Mouse (Mus musculus) limb, embryonic 12.5 days (tissue): ENCODE measurements at regions not wholly inside any gene's neighbourhood (a gene's known extent, or its start where the extent isn't known, plus 50 kb on each side); places are given as distances from the start of the nearest gene placed in this dataset.

Experiments
- ATAC-seq: fragments of 200-750 bp; cut with Nextera tagmentation; 2 replicates; pipeline ENCODE4 v1.8.0; 2017; ENCODE audit warnings: low read depth, moderate TSS enrichment; ENCODE audit not compliant: insufficient number of reproducible peaks, insufficient read depth, low FRiP score, low TSS enrichment
- H3K27ac ChIP-seq: fragments of 300-500 bp; sonication (generic); 2 replicates; pipeline ENCODE4 v1.5.1; 2016; ENCODE audit warnings: mild to moderate bottlenecking, moderate library complexity
- H3K27me3 ChIP-seq: fragments of 300-500 bp; sonication (generic); 2 replicates; pipeline ENCODE4 v1.6.1; 2016; ENCODE audit warnings: mild to moderate bottlenecking, moderate library complexity
- H3K36me3 ChIP-seq: fragments of 300-500 bp; sonication (generic); 2 replicates; pipeline ENCODE4 v1.6.1; 2016; ENCODE audit warnings: mild to moderate bottlenecking, moderate library complexity
- H3K4me1 ChIP-seq: fragments of 300-500 bp; sonication (generic); replicated peaks from 2 replicates; pipeline ENCODE4 v1.6.1; 2016
- H3K4me2 ChIP-seq: fragments of 300-500 bp; sonication (generic); 2 replicates; pipeline ENCODE4 v1.6.1; 2016; ENCODE audit warnings: mild to moderate bottlenecking, moderate library complexity
- H3K4me3 ChIP-seq: fragments of 300-500 bp; sonication (generic); replicated peaks from 2 replicates; pipeline ENCODE4 v1.5.1; 2016; ENCODE audit warnings: mild to moderate bottlenecking
- H3K9ac ChIP-seq: fragments of 300-500 bp; sonication (generic); replicated peaks from 2 replicates; pipeline ENCODE4 v1.6.1; 2016; ENCODE audit warnings: mild to moderate bottlenecking, moderate library complexity
- H3K9me3 ChIP-seq: fragments of 300-500 bp; sonication (generic); 2 replicates; pipeline ENCODE4 v1.6.1; 2016; ENCODE audit warnings: mild to moderate bottlenecking, moderate library complexity
- WGBS: fragments of 180-500 bp; shearing (Covaris S2); methylation state at CpG from one replicate; pipeline ENCODE4 v1.1.7; 2016; 5-methylcytosine and 5-hydroxymethylcytosine counted together

DNA sequence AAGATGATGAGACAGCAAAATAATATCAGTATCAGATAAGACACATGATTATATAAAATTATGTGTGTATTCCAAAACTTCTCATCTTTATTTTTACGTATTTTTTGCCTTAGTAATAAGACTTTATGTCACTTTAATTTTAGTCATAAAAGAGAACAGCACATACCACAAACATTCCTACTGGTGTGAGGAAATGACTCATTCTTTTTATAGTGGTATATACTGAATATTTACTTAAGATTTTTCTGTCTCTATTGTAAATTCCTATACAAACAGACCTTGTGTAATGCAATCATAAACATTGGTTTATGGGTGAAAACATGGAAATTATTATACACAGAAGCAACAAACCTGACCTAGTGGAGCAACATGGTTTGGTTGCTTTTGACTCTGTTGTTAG is 173.4 kb upstream of the Avpr1a start:
- no peaks in the 10 kb centered on the region for H3K4me1 ChIP-seq
- H3K9ac ChIP-seq = no peak overlapping the region
- H3K4me3 ChIP-seq = no peak overlapping the region
- H3K4me2 ChIP-seq = no peak overlapping the region
- ATAC-seq = no peak
- no peaks in the 10 kb centered on the region for H3K9me3 ChIP-seq
- no peaks in the 10 kb centered on the region for H3K36me3 ChIP-seq
- no peak overlapping the region for H3K27ac ChIP-seq
- 68% methylated on average over 1 of the region's 1 CpGs for WGBS
- no peaks in the 10 kb centered on the region for H3K27me3 ChIP-seq

DNA sequence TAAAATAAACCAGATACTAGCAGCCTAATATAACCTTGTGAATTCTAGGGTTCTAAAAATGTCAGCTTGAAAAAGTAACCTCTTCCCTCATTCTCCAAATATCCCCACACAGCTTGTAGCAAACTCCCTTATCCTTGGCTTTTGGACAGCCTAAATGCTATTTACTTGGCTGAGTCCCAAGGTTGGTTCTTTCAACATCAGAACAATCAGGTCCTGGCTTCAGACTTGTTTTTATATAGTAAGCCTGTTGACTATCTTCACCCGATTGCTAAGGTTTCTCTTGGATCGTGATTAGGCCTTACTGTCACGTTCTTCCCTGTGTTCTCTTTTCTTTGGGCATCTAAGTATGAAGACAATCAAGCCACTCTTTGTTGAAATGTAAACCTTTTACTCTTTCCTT is 174.1 kb upstream of the Avpr1a start:
- Histone ChIP-seq H3K4me1 (no peaks in the 10 kb centered on the region), H3K27ac (no peak overlapping the region), H3K9me3 (no peaks in the 10 kb centered on the region), H3K4me2 (no peak overlapping the region), H3K9ac (no peak overlapping the region), H3K4me3 (no peak overlapping the region), H3K27me3 (no peaks in the 10 kb centered on the region), H3K36me3 (no peaks in the 10 kb centered on the region)
- no peak for ATAC-seq
- WGBS = 83% methylated on average over 3 of the region's 3 CpGs

DNA sequence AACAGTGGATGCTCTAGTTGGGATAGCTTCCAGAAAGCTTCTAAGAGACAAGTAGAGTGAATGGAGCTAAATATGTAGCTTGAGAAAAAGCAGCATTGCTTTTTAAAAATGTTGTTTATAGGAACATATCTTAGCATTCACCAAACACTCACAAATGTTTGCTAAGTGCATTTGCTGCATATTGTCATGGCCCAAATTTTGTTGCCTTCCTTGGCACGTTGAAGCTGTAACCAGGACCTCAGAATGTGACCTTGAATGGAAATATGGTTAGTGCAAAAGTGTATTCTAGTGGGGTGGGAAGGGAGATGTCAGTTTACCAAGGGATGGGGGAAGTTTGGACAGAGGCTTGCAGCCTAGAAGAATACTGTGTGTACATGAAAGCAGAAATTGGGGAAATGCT is 166.9 kb upstream of the Rxylt1 start:
- no peak overlapping the region for H3K4me3 ChIP-seq

DNA sequence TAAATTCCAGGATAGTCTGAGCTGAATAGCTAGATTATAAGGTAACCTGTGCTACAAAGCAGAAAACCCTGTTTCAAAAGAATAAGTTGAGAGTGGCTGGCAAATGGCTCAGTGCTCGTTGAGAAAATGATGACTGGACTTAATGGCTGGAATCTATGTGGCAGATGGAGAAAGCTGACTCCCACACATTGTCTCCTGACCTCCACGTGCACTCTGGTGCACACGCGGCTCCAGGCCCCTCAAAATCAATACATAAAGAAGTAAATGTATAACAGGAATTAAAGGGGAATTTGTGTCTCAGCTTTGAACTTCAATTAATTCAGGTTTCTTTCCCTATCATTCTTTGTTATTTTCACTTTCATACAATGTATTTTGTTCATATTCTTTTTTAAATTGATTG is 162.2 kb upstream of the Rxylt1 start:
- Histone ChIP-seq H3K9me3 (no peaks in the 10 kb centered on the region), H3K36me3 (no peaks in the 10 kb centered on the region), H3K4me3 (no peak overlapping the region), H3K27me3 (no peaks in the 10 kb centered on the region), H3K9ac (no peak overlapping the region), H3K4me2 (no peak overlapping the region), H3K27ac (no peak overlapping the region), H3K4me1 (0 out of 2 replicates have a peak, but pooled peaks cover 5% of the 10 kb centered on the region)
- ATAC-seq = no peak
- 53% methylated on average over 4 of the region's 4 CpGs for WGBS

More for the DNA sequence above, 166.9 kb upstream of the Rxylt1 start:
- H3K27ac ChIP-seq = no peak overlapping the region
- 0 out of 2 replicates have a peak, but pooled peaks cover 5% of the 10 kb centered on the region for H3K4me1 ChIP-seq
- H3K36me3 ChIP-seq = no peaks in the 10 kb centered on the region
- 67% methylated on average over 1 of the region's 1 CpGs for WGBS
- H3K27me3 ChIP-seq = no peaks in the 10 kb centered on the region
- no peak overlapping the region for H3K9ac ChIP-seq
- no peak overlapping the region for H3K4me2 ChIP-seq
- no peaks in the 10 kb centered on the region for H3K9me3 ChIP-seq
- no peak for ATAC-seq

DNA sequence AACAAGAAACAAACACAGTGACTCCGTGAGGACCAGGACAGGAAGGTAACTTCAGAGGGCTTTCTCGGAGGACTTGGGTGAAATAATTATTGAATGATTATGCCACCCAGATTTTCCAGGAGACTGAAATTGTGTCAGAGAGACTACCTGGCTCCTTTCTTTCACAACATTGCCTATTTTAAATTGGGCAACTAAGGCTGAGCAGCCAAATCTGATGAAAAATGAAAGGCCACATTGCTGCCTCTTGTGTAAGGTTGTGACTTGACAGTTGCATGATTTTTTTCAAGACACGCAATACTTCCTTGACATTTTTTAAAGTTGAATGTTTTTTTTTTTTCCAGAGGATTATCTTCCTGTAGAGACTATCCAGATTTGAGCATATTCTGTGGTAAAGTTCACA is 161.5 kb upstream of the Rxylt1 start:
- 87% methylated on average over 3 of the region's 3 CpGs for WGBS
- ATAC-seq = no peak
- no peak overlapping the region for H3K4me2 ChIP-seq

DNA sequence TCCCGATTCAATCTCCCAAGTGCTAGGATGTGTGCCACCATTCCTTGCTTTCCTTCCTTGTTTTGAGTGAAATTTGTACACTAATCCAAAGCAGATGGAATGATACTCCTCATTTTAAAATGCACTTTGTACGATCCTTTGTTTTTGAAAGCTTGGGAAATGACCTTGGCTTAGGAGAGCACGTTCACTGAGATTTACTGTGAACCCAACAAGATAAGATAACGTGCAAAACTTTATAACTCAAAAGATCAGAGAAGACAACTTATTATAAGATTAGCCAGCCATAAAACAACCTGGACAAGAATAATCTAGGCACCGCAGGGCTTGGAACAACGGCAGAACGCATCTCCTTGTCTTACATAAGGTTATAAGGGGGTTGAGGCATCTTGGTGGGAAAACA is 134.6 kb upstream of the Rxylt1 start:
- no peak overlapping the region for H3K4me2 ChIP-seq
- H3K9me3 ChIP-seq = no peaks in the 10 kb centered on the region
- ATAC-seq = no peak
- no peaks in the 10 kb centered on the region for H3K36me3 ChIP-seq
- no peak overlapping the region for H3K27ac ChIP-seq
- no peak overlapping the region for H3K4me3 ChIP-seq
- H3K27me3 ChIP-seq = no peaks in the 10 kb centered on the region; the same call in 1 of the 2 replicates
- WGBS = 48% methylated on average over 7 of the region's 7 CpGs
- H3K9ac ChIP-seq = no peak overlapping the region
- H3K4me1 ChIP-seq = peaks cover 6% of the 10 kb centered on the region

More for the DNA sequence above, 161.5 kb upstream of the Rxylt1 start:
- no peak overlapping the region for H3K27ac ChIP-seq
- no peaks in the 10 kb centered on the region for H3K9me3 ChIP-seq
- H3K27me3 ChIP-seq = no peaks in the 10 kb centered on the region
- H3K4me3 ChIP-seq = no peak overlapping the region
- 0 out of 2 replicates have a peak, but pooled peaks cover 5% of the 10 kb centered on the region for H3K4me1 ChIP-seq
- no peaks in the 10 kb centered on the region for H3K36me3 ChIP-seq
- no peak overlapping the region for H3K9ac ChIP-seq

DNA sequence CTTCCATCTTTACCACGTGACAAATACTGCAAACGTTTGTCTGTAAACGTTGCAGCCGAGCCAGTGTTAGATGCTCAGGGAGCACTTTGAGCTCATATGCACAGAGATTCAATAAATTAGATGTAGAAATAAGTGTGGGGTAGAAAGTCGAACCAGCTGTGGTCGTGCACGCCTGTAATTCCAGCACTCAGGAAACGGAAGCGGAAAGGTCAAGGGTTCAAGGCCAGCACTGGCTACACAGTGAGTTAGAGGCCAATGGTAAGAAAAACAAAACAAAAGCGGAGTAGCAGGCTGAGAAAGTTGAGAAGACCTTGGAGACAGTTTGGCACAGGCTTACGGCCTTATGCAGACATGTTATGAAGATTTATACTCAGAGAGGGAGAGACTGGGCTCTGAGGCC is 133.6 kb upstream of the Rxylt1 start:
- WGBS = 26% methylated on average over 11 of the region's 11 CpGs
- Histone ChIP-seq H3K27me3 (no peaks in the 10 kb centered on the region; the same call in 1 of the 2 replicates), H3K4me2 (no peak overlapping the region), H3K4me1 (peaks cover 6% of the 10 kb centered on the region), H3K4me3 (no peak overlapping the region), H3K36me3 (no peaks in the 10 kb centered on the region), H3K27ac (no peak overlapping the region), H3K9me3 (no peaks in the 10 kb centered on the region), H3K9ac (no peak overlapping the region)
- 0 out of 2 replicates have a peak, but pooled peaks have one; percentile 70 for ATAC-seq

DNA sequence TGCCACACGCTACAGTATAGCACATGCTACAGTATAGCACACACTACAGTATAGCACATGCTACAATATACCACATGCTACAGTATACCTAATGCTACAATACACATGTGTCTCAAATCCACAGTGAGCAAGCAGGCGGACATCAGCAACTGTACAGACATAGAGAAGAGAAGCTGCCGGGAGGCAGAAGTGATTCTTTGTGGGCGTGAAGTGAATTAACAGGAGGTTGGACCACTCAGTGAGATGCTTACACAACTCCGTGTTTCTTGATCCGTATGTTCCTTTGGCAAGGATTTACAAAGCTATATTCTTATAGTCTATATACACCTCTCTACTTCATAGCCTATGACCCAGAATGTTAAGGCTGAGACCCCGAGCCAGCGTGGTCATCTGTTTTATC is 128.5 kb upstream of the Rxylt1 start:
- peaks cover 1% of the 10 kb centered on the region for H3K4me1 ChIP-seq
- H3K4me2 ChIP-seq = no peak overlapping the region
- ATAC-seq = no peak
- 93% methylated on average over 8 of the region's 8 CpGs for WGBS
- no peaks in the 10 kb centered on the region; the same call in 1 of the 2 replicates for H3K27me3 ChIP-seq
- H3K9me3 ChIP-seq = no peaks in the 10 kb centered on the region
- H3K27ac ChIP-seq = no peak overlapping the region
- H3K4me3 ChIP-seq = no peak overlapping the region
- H3K9ac ChIP-seq = no peak overlapping the region
- H3K36me3 ChIP-seq = no peaks in the 10 kb centered on the region

DNA sequence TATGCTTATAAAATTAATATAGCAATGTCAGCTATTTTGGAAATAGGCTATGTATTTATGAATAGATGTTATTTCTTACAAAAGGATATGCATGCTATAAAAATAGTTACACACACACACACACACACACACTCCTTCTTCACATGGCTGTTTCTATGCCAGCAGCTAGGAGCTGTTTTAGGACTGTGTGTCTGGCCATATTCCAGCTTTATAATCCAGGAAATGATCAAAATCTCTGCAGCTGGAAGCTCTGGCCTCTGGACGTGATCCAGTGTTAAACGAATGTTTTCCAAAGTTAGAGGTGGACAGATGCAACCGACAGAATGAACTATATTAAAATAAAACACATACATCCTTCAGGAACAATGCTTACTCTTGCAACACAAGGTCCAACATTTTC is 125.9 kb upstream of the Rxylt1 start:
- Histone ChIP-seq H3K4me2 (no peak overlapping the region), H3K9me3 (no peaks in the 10 kb centered on the region), H3K4me3 (no peak overlapping the region), H3K36me3 (no peaks in the 10 kb centered on the region), H3K9ac (no peak overlapping the region), H3K27me3 (no peaks in the 10 kb centered on the region), H3K27ac (no peak overlapping the region), H3K4me1 (no peaks in the 10 kb centered on the region)
- 57% methylated on average over 3 of the region's 3 CpGs for WGBS
- no peak for ATAC-seq

DNA sequence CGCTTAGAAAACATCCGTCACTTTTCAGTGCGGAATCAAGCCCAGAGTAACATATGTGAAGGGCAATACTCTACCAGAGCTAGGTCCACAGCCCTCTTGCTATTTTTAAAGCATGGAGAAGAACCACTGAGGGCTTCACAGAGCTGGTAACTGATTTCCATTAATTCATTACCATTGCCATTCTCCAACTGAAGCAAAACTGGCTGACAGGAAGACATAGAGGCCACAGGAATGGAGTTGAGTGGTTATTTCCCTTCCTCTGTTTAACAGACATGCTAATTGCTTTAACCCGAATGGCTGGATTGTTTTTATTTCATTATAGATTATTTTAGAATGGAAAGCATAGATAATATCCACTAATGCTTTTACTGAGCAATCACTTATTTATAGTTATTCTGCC is 120.4 kb upstream of the Rxylt1 start:
- no peak for ATAC-seq
- no peak overlapping the region for H3K4me2 ChIP-seq
- H3K9ac ChIP-seq = no peak overlapping the region
- no peaks in the 10 kb centered on the region for H3K36me3 ChIP-seq
- no peak overlapping the region for H3K27ac ChIP-seq
- no peak overlapping the region for H3K4me3 ChIP-seq
- H3K4me1 ChIP-seq = no peaks in the 10 kb centered on the region
- WGBS = 73% methylated on average over 4 of the region's 4 CpGs
- H3K9me3 ChIP-seq = no peaks in the 10 kb centered on the region
- no peaks in the 10 kb centered on the region for H3K27me3 ChIP-seq

DNA sequence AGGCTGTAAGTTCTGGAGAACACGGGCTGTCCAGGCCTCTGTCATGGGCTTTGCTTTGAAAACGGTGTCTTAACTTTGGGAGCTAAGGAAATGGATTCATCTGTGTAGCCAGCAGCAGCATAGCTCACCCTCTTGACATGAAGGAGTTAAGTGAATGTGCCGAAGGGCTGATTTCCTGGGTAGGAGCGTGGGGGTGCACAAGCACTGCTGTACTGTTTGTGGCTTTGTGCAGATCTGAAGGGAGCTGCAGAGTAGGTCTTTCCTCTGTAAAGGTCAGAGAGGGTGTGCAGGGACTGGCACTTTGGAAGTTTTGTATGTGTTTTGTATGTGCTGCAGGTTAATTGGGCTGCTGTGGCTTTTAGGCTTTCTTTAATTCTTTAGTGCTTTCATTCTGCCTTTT is 102.6 kb upstream of the Rxylt1 start:
- H3K4me2 ChIP-seq = no peak overlapping the region
- ATAC-seq = no peak
- H3K4me1 ChIP-seq = peaks cover 3% of the 10 kb centered on the region; the same call in 1 of the 2 replicates
- no peaks in the 10 kb centered on the region for H3K36me3 ChIP-seq
- H3K27me3 ChIP-seq = no peaks in the 10 kb centered on the region
- no peaks in the 10 kb centered on the region for H3K9me3 ChIP-seq
- H3K9ac ChIP-seq = no peak overlapping the region
- H3K4me3 ChIP-seq = no peak overlapping the region
- 53% methylated on average over 4 of the region's 4 CpGs for WGBS
- no peak overlapping the region for H3K27ac ChIP-seq

DNA sequence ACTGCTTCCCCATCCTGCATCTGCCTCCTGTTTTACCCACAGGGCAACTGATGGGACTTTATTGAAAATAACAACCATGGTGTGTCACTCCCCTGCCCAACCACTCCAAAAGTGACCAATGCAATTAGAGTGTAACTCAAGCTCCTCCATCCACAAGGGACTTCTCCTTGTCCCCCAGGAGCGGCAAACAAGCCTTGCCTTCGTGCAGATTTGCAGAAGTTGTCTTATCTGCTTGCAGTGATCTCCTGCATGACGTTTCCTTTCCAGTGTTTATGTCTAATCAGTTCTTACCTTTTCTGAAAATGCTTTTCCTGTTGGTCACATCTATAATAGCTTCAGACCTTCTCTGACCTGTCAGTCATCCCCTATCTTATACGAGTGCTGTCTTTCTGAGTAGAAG is 100.5 kb upstream of the Rxylt1 start:
- Histone ChIP-seq H3K36me3 (no peaks in the 10 kb centered on the region), H3K27ac (no peak overlapping the region), H3K4me1 (peaks cover 3% of the 10 kb centered on the region; the same call in 1 of the 2 replicates), H3K9ac (no peak overlapping the region), H3K4me3 (no peak overlapping the region), H3K4me2 (no peak overlapping the region), H3K27me3 (no peaks in the 10 kb centered on the region), H3K9me3 (no peaks in the 10 kb centered on the region)
- ATAC-seq = no peak
- WGBS = 85% methylated on average over 4 of the region's 4 CpGs
